Mouse (Mus musculus) heart, postnatal 4 days (tissue): ENCODE data around the gene Kdsr. TPM values are rescaled to one million over a fixed set of nuclear protein-coding genes. Genes with fewer than 3 reads are reported as not detected.
A peak's percentile ranks its signal among the peaks of the same experiment; 100 is the strongest.

Experiments used
- DNase-seq: peaks from one replicate; pipeline ENCODE4 v3.0.0; 2021
- total RNA-seq, 2 experiments: library from RNA; stranded (reverse); gene quantifications; 2 replicates each; pipeline ENCODE4 v1.2.3; 2021

Gene Kdsr
- total RNA-seq, 2 experiments from 2014 or later: 7.8 to 9.7 TPM

DNA sequence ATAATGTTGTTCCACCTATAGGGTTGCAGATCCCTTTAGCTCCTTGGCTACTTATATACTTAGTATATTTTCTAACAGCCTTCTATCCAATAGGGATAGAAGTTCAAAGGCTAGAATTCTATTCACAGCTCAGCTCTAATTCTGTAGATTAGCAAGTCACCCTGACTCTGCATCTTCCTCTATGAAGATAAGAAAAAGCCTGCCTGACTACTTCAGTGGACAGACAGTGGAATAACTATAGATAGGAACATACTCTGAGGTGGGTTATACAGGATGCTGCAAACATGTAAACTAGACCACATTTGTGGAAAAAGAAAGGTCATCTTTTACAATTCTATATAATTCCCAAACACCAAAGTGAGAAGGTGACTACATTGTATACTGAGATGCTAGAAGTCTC, 66.9 kb downstream of the Kdsr start:
- DNase-seq: no peak

DNA sequence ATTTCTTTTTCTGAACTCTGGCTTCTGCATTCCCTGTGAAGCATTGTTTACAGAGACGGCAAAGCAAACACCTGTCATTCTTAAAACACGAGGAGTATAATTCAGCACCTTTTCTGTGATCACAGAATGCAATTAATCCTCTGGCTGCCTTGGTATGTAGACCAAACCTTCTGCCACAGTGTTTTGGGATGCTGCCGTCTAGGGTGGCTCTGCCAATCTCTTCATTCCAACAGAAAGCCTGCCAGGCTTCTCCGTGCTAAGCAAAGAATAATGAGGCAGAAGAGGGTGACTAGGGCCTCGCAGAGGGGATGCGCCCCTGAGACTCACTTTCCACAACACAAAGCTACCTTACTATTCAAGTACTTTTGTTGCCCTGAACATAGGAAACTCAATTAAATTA, 68.6 kb downstream of the Kdsr start:
- no peak for DNase-seq

DNA sequence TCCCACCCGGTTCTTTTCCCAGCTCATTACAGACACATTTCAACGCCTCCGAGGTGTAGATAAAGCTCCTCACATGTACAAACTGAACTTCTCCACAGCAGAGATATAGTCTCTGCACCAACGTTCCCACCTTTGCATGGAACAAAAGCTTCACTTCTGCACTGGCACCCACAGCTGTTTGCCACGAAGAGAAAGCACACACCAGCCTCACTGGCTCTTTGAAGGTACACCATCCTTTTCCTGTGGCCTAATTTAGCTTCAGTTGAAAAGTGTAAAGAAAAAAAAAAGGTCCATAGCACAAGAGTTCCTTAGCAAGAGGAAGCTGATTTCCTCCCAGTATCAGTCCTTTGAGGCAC, 71.4 kb downstream of the Kdsr start:
- DNase-seq: no peak

DNA sequence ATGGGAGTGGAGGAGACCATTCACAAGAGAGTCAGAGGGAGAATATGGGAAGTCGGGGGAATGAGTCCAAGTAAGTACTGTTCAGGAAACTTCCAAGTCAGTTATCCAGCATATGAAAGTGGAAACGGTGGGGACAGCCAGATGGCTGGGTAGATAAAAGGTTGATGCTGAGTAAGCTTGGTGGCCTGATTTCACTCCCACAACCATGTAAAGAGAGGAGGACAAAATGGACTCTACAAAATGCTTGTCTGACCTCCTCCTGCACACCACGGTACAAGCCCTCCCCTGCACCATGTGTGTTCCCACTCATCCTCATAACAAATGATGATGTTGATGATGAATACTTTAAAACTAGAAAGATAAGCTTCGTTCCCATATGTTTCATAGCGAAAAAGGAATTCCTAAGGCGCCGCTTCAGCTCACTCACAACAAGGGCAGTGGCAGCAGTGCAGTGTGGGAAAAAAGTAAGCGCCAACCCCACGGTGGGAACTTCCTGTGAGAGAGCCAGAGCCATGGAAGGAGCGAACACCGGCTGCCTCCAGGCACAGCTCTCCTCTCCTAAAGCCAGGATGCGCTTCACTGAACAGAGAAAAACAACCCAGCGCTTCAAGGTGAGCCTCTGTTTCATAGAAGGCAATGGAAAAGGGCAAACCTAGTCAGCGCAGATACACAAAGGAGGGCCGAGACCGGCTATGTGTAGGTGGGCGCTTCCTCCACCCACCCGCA, 71.9 kb downstream of the Kdsr start:
- peak; percentile 21 for DNase-seq

DNA sequence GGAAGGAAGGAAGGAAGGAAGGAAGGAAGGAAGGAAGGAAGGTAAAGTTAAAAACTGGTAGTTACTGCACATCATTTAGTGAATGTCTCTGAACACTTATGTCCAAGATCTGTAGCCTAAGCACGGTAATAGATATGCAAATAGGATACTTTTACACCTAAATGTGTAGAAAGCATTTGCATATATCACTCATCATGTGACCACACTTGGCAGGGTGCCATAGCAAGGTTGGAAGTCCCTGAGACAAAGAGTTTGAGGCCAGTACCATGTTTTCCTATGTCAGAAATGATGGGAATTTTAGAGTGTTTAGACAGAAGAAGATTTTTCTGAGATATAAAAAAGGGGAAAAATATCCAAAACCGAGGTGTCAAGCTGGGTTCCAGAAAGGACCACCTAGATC, 73.8 kb downstream of the Kdsr start:
- no peak for DNase-seq

DNA sequence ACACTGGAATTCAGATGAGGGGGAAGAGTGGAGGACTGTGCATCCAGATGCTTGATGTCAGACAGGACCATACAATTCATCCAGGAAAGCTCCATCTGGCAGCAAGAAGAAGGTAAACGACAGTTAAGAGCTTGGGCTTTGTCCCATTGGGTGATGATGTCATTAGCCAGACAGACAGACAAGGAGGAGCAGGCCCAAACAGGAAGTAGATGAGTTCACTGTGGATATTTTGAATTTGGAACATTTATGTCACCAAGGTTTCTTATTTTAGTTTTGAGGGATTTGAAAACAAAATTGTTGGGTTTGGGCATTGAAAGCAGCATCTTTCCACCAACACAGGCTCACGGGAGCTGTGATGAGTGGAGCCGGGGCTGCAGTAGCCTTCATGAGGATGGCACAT, 75.0 kb downstream of the Kdsr start:
- DNase-seq: no peak

DNA sequence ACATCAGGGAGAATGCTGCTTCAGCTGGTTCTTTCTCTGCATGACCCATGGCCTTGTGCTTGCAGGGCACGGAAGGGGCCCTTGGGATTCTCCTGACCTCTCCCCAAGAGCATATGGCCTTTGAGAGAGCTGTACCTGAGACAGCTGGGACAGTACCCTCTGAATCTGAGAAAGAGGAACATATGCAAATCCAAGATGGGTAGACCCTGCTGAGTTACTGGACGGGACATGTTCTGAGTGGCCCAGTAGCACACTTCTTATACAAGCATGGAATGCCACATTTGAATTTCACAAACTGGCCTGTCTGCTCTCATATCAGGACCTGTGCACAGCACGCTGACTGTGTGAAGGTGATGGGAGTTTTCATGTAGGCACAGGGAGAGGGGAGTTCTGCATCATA, 76.7 kb downstream of the Kdsr start:
- no peak for DNase-seq

DNA sequence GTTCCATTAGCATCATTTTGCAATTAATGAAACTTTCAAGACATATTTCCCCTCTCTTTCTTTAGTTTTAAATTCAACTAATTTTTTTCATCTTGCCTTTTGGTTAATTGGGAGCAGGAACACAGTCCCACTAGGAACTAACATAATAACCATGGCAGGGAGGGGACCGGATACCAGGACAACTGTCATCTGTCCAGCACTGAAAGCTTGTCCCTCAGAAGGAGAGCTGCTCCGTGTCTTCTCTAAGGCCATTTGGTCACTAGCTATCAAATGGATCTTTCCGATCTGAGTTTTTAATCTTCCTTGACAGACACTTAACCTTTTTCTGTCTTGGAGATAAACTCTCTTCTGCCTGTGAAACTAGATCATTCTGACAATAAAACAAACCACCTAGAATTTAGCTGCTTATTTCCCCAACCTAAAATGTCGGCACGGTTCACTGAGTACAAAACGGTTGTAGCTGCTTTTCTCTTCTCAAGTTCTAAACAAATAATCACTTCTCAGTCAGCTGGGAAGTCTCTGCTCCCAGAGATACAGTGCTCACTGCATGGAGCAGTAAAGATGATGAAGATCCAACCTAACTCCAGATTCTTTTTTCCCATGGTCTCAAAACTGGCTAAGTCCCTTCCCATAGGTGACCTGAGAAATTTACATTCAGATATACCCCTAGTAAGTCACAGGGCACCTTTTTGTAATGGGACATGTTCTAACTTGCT, 79.6 kb downstream of the Kdsr start:
- no peak for DNase-seq

DNA sequence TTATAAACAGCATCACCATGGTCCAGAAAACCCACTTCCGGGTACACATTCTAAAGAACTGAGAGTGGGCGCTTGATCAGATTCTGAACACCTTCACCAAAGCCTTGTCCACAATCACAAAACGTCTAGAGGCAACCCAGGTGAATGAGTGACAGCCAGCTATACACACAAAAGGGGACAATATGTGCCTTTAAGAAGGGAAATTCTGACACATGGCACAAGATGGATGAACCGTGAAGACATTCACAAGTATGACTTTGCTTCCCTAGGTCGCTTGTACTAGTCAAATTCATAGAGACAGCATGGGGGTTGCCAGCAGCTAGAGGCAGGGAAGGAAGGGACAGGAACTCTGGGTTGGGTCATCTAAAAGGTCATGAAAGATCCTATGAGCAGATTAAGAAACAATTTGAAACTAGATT, 81.5 kb downstream of the Kdsr start:
- no peak for DNase-seq

Other genes starting within 250 kb of the Kdsr start
- 10 to 100 TPM; 13.6 to 16.0 TPM for gene Bcl2, start 45.5 kb downstream of the Kdsr start, total RNA-seq
- gene Vps4b, start 37.0 kb upstream of the Kdsr start, total RNA-seq: 10 to 100 TPM; 52.6 to 58.4 TPM
- gene Serpinb5, start 101.4 kb upstream of the Kdsr start, total RNA-seq: not detected
- gene Serpinb12, start 174.7 kb upstream of the Kdsr start, total RNA-seq: not detected
- not detected for gene Serpinb13, start 221.3 kb upstream of the Kdsr start, total RNA-seq